Mouse (Mus musculus) liver, embryonic 11.5 days (tissue): Measurements from ENCODE around the gene Fcer2a. TPM values are rescaled to one million over a fixed set of nuclear protein-coding genes. Genes with fewer than 3 reads are reported as not detected.

Source experiments
- ATAC-seq: fragments of 200-750 bp; cut with Nextera tagmentation; replicated peaks from 2 replicates; pipeline ENCODE4 v1.8.0; 2017; ENCODE audit warnings: moderate number of reproducible peaks, mild to moderate bottlenecking, moderate TSS enrichment, moderate library complexity; ENCODE audit not compliant: low FRiP score
- DNase-seq: peaks from one replicate; pipeline ENCODE4 v3.0.0-alpha.2; 2017; ENCODE audit warnings: low spot score
- H3K27ac ChIP-seq: fragments of 300-500 bp; sonication (generic); 2 replicates; pipeline ENCODE4 v1.5.1; 2014; ENCODE audit warnings: mild to moderate bottlenecking, low read depth, low read length, control low read depth
- H3K27me3 ChIP-seq: fragments of 300-500 bp; sonication (generic); replicated peaks from 2 replicates; pipeline ENCODE4 v1.6.1; 2014; ENCODE audit warnings: low read length, mixed read lengths; ENCODE audit not compliant: control insufficient read depth, insufficient read depth
- H3K36me3 ChIP-seq: fragments of 300-500 bp; sonication (generic); 2 replicates; pipeline ENCODE4 v1.6.1; 2014; ENCODE audit warnings: mild to moderate bottlenecking, low read length, moderate library complexity, mixed read lengths; ENCODE audit not compliant: control insufficient read depth, insufficient read depth
- H3K4me1 ChIP-seq: fragments of 300-500 bp; sonication (generic); replicated peaks from 2 replicates; pipeline ENCODE4 v1.6.1; 2014; ENCODE audit warnings: low read length, mixed read lengths; ENCODE audit not compliant: control insufficient read depth, insufficient read depth
- H3K4me2 ChIP-seq: fragments of 300-500 bp; sonication (generic); 2 replicates; pipeline ENCODE4 v1.6.1; 2014; ENCODE audit warnings: mild to moderate bottlenecking, control low read depth, moderate library complexity
- H3K4me3 ChIP-seq: fragments of 300-500 bp; sonication (generic); 2 replicates; pipeline ENCODE4 v1.5.1; 2014; ENCODE audit warnings: low read depth, low read length, control low read depth
- H3K9ac ChIP-seq: fragments of 300-500 bp; sonication (generic); 2 replicates; pipeline ENCODE4 v1.6.1; 2014; ENCODE audit warnings: low read depth, low read length, control low read depth
- H3K9me3 ChIP-seq: fragments of 300-500 bp; sonication (generic); 2 replicates; pipeline ENCODE4 v1.6.1; 2016; ENCODE audit warnings: low read length, inconsistent platforms, mixed read lengths; ENCODE audit not compliant: control insufficient read depth
- WGBS: fragments of 180-500 bp; shearing (Covaris S2); extraction: QIAGEN DNeasy Blood & Tissue Kit; methylation state at CpG from one replicate; pipeline ENCODE4 v1.1.7; 2014; 5-methylcytosine and 5-hydroxymethylcytosine counted together
- polyA plus RNA-seq: library from polyadenylated mRNA; unstranded; fragments of >200 nt; fragmentation: Nextera tagmentation; extraction: Ambion mirVana; gene quantifications from 2 replicates; pipeline ENCODE4 v1.2.1, GENCODE M21; 2014

Fcer2a gene
- polyA plus RNA-seq, 1 experiment from 2014 or later: 0.10 TPM

GRCm38 (mm10) chr8:3710312-3710711 is 16.3 kb upstream of the Fcer2a start:
- Histone ChIP-seq H3K4me2 (no peak overlapping the region), H3K4me3 (no peak overlapping the region), H3K4me1 (peaks cover 5% of the 10 kb centered on the region; the same call in 1 of the 2 replicates), H3K9me3 (no peaks in the 10 kb centered on the region), H3K27me3 (no peaks in the 10 kb centered on the region), H3K27ac (no peak overlapping the region), H3K9ac (no peak overlapping the region), H3K36me3 (no peaks in the 10 kb centered on the region)
- ATAC-seq (no peak), DNase-seq (no peak)
- WGBS: 69% methylated on average over 3 of the region's 3 CpGs

- Histone ChIP-seq H3K9ac (no peak overlapping the region), H3K27me3 (no peaks in the 10 kb centered on the region), H3K4me2 (no peak overlapping the region), H3K36me3 (no peaks in the 10 kb centered on the region), H3K4me1 (peaks cover 5% of the 10 kb centered on the region; the same call in 1 of the 2 replicates), H3K9me3 (no peaks in the 10 kb centered on the region), H3K27ac (no peak overlapping the region), H3K4me3 (no peak overlapping the region)
- no peak for ATAC-seq
- WGBS: 60% methylated on average over 7 of the region's 7 CpGs
- DNase-seq: no peak
Observed at GRCm38 (mm10) chr8:3707611-3708010, 13.6 kb upstream of the Fcer2a start.

- Histone ChIP-seq H3K27ac (no peak overlapping the region), H3K36me3 (no peaks in the 10 kb centered on the region), H3K4me3 (no peak overlapping the region), H3K9ac (no peak overlapping the region), H3K9me3 (no peaks in the 10 kb centered on the region), H3K4me2 (no peak overlapping the region), H3K4me1 (peaks cover 5% of the 10 kb centered on the region; the same call in 1 of the 2 replicates), H3K27me3 (no peaks in the 10 kb centered on the region)
- DNase-seq: no peak
- 47% methylated on average over 4 of the region's 4 CpGs for WGBS
- no peak; the same call in 1 of the 2 replicates for ATAC-seq
Observed at GRCm38 (mm10) chr8:3705711-3706110, 11.7 kb upstream of the Fcer2a start.

GRCm38 (mm10) chr8:3701491-3701890 is 7.5 kb upstream of the Fcer2a start:
- DNase-seq (no peak), ATAC-seq (peak; percentile 67)
- Histone ChIP-seq H3K4me1 (no peaks in the 10 kb centered on the region), H3K36me3 (no peaks in the 10 kb centered on the region), H3K4me2 (no peak overlapping the region), H3K9ac (no peak overlapping the region), H3K4me3 (no peak overlapping the region), H3K27ac (no peak overlapping the region), H3K27me3 (no peaks in the 10 kb centered on the region), H3K9me3 (no peaks in the 10 kb centered on the region)
- WGBS: 97% methylated on average over 1 of the region's 1 CpGs

GRCm38 (mm10) chr8:3690774-3691173 is 3.2 kb downstream of the Fcer2a start:
- Histone ChIP-seq H3K4me2 (no peak overlapping the region), H3K27me3 (no peaks in the 10 kb centered on the region; the same call in 1 of the 2 replicates), H3K9me3 (no peaks in the 10 kb centered on the region), H3K36me3 (no peaks in the 10 kb centered on the region), H3K27ac (no peak overlapping the region), H3K9ac (no peak overlapping the region), H3K4me1 (no peaks in the 10 kb centered on the region), H3K4me3 (no peak overlapping the region)
- ATAC-seq (no peak), DNase-seq (no peak)
- 60% methylated on average over 3 of the region's 3 CpGs for WGBS

GRCm38 (mm10) chr8:3687537-3687936 is 6.4 kb downstream of the Fcer2a start:
- no peak overlapping the region for H3K4me2 ChIP-seq
- no peak overlapping the region for H3K9ac ChIP-seq
- H3K9me3 ChIP-seq: no peaks in the 10 kb centered on the region
- no peak for DNase-seq
- no peak for ATAC-seq
- WGBS: 63% methylated on average over 6 of the region's 6 CpGs
- H3K4me1 ChIP-seq: no peaks in the 10 kb centered on the region
- no peaks in the 10 kb centered on the region; the same call in 1 of the 2 replicates for H3K27me3 ChIP-seq
- no peak overlapping the region for H3K4me3 ChIP-seq
- H3K36me3 ChIP-seq: no peaks in the 10 kb centered on the region; the same call in 1 of the 2 replicates
- no peak overlapping the region for H3K27ac ChIP-seq

- WGBS: 61% methylated on average over 5 of the region's 5 CpGs
- H3K9ac ChIP-seq: no peak overlapping the region
- no peaks in the 10 kb centered on the region for H3K4me1 ChIP-seq
- H3K27ac ChIP-seq: no peak overlapping the region
- H3K4me3 ChIP-seq: no peak overlapping the region
- DNase-seq (no peak), ATAC-seq (no peak)
- H3K9me3 ChIP-seq: no peaks in the 10 kb centered on the region
- H3K36me3 ChIP-seq: peaks cover 8% of the 10 kb centered on the region
- H3K27me3 ChIP-seq: no peaks in the 10 kb centered on the region; the same call in 1 of the 2 replicates
- H3K4me2 ChIP-seq: no peak overlapping the region
Observed at GRCm38 (mm10) chr8:3685422-3685821, 8.6 kb downstream of the Fcer2a start.

GRCm38 (mm10) chr8:3684530-3684929 is 9.4 kb downstream of the Fcer2a start:
- Histone ChIP-seq H3K9ac (no peak overlapping the region), H3K27ac (no peak overlapping the region), H3K9me3 (no peaks in the 10 kb centered on the region), H3K4me3 (no peak overlapping the region), H3K27me3 (no peaks in the 10 kb centered on the region; the same call in 1 of the 2 replicates), H3K4me2 (no peak overlapping the region), H3K36me3 (peaks cover 11% of the 10 kb centered on the region), H3K4me1 (no peaks in the 10 kb centered on the region)
- no peak; the same call in 1 of the 2 replicates for ATAC-seq
- no peak for DNase-seq

GRCm38 (mm10) chr8:3683408-3684176 is 10.4 kb downstream of the Fcer2a start:
- H3K27me3 ChIP-seq: no peaks in the 10 kb centered on the region
- H3K4me2 ChIP-seq: no peak overlapping the region
- H3K9ac ChIP-seq: no peak overlapping the region
- no peaks in the 10 kb centered on the region for H3K9me3 ChIP-seq
- no peak overlapping the region for H3K4me3 ChIP-seq
- H3K27ac ChIP-seq: no peak overlapping the region
- no peaks in the 10 kb centered on the region for H3K4me1 ChIP-seq
- DNase-seq (no peak), ATAC-seq (no peak)
- H3K36me3 ChIP-seq: peaks cover 21% of the 10 kb centered on the region
- 71% methylated on average over 6 of the region's 6 CpGs for WGBS
